Mouse (Mus musculus) cerebellum, adult 9-11 months (tissue): Measurements from ENCODE around the gene Igdcc3.

Source experiments
- DNase-seq: peaks from one replicate; pipeline ENCODE4 v3.0.0; 2022

The Igdcc3 gene

DNA sequence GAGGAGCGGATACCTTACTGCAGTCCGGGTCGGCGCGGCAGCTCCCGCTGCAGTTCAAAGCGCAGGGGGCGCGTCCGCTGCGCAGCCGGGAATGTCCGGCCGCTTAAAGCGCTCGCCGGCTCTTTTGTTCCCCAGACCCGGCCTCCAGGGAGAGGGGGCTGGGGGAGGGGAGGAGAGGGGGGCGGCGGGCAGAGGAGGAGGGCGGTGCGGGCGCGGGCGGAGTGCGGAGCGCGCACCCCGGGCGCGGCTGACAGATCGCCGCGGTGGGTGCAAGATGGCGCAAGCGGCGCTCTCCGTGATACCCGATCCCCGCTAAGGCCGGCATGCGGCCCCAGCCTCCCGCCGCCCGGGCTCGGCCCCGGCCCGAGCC is at the start of gene Igdcc3:
Igdcc3 (plus strand) TSS at position 254 of the 370 bp plus-strand sequence.
- no peak for DNase-seq

DNA sequence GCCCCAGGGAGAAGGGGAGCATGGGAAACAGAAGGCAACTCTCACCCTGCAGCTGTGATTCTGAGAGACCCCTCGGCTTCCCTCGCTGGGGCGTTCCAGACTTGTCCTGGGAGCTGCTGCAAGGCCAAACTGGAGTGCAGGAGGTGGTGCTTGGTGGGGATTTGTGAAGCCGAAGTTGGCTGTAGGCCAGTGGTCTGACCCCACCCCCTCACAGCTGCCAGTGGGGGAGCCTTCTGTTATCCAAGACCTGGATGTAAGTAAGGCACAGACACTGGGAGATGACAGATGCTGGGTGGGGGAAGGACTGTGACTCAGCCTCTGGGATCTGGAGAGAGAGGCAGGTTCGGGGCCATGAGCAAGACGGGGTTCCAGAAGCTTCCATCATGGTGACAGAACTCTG is 46.8 kb upstream of the Igdcc3 start:
- DNase-seq = no peak

DNA sequence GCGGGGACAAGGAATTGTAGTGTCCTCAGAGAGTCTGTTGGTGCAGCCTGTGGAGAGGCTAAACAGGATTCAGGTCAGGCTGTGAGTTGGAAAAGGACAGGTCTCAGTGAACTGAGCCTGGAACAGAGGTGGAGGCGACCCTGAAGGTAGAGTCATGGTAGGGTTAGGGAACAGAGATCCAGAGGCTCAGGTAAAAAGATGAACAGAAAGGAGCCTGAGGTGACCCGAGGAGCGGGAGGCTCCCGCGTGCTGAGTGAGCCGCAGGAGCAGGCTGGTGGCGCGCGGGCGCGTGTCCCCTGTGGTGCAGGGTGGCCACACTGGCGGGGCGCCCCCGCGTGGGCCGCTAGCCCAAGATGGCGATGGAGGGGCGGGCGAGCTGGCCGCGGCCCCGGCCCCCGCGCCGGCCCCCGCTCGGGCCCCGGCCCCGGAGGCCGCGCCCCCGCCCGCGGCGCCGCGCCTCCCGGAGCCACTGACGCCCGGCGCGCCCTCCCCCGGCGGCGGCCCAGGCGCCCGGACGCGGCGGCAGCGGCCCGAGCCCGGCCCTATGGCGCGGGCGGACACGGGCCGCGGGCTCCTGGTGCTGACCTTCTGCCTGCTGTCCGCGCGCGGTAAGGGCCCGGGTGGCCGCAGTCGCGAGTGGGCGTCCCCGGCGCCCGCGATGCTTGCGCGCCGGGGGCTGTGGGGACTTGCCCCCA is 39.9 kb upstream of the Igdcc3 start, which contains the start of gene Igdcc4:
Igdcc4 (plus strand) TSS at position 496 of the 695 bp plus-strand sequence.
- peak; percentile 27 for DNase-seq

DNA sequence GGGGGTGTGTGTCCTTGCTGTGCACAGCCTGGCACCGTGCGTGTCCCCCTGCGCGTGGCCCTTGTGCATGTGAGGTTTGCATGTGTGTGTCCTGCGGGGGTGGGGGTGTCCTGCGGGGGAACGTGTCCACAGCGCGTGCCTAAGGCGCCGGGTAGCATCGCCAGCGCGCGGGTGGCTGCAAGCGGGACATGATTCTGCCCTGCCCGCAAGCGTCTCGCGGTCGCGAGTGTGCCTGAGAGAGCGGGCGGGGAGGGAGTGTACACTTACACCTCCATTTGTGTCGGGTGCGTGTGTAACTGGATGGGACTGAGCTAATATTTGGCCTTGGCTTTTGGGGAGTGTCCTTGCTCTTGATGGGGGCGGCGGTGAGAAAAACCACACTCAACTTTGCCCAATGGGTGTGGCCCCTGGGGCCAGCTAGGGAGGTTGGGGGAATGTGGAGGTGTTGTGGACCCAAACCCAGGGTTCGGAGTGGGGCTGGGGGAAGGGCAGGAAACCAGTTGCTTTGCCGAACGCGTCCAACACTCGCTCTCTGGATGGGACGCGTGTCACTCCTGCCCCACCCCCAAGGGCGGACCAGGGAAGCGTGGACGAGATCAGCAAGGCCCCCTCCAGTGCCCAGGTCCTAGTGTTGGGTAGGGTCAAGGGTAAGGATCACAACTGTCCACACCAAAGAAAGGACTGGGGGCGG is 39.2 kb upstream of the Igdcc3 start:
- DNase-seq = peak; percentile 50

DNA sequence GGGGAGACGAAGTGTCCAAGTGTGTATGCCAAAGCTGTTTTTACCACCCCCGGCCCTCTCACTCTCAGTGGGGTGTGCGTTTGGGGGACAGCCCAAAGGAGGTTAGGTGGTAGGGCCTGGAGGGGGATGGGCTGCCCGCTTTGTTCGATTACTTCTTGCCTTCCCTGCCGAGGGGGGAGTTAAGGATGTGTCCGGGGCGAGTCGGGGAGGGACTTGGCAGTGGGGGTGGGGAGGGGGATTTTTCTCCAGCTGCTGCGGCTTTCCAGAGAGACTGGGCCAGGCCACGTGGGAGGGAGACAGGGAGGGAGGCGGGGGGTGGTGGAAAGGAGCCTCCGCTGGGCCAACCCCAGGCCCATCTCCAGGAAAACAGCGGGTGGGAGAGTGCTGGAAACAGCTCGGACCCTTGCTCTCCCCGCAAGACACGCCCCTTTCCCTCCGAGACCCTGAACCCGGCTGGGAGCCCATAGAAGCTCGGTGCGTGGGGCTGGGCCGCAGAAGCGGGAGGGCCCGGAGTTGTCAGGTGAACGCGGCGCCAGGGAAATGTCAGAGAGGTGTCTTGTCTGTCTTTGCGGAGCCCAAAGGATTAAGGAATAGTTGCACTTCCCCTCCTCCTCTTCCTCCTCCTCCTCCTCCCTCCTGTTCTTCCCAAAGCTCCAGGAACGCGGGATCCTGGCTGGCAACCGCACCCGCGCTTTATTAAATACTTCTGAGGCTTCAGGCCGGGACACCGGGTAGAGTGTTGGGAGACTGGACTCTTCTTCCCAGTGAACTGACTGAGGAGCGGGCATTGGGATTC is 38.4 kb upstream of the Igdcc3 start:
- DNase-seq = peak; percentile 49

DNA sequence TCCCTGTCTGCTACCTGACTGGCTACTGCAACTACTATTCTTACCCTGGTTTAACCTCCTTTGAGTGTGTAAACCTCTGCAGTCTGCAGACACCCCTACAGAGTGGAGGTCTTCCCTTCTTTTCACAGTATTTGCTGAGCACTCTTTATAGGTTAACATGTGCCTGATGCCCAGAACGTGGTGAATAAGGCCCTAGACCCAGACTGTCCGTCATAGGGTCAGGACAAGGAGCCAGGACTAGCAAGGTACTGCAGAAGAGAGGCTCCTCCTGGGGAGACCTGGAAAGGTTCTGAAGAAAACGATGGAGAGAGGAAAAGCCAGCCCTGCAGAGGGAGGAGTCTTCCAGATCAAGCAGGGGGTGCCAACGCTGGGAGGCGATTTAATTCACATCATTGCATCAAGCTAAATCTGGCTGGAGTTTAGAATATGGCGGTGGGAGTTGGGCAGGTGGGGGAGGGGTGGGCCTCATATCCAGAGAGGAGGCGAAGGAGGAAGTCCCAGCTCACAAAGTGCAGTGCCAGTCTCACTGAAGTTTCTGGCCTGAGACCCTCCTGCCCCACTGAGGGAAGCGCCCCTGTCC is 37.7 kb upstream of the Igdcc3 start:
- DNase-seq = no peak

DNA sequence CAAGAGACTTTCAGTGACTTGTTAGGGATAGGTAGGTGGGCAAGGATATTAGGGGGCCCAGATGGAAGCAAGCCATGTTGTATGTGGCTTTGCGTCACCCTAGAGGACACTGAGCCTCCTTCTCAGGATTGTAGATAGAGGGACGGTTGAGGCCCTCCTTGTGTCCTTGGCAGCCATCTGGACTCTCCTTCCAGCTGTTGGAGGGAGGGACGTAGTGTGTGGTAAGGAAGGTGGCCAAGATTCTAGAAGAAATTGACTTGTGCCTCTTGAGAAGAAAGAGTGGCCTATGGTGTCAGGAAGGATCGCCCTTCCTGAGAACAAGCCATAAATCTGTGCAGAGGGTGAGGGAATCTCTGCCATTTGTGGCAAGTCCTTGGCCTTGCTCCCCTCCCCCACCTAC is 34.2 kb upstream of the Igdcc3 start:
- DNase-seq = no peak

DNA sequence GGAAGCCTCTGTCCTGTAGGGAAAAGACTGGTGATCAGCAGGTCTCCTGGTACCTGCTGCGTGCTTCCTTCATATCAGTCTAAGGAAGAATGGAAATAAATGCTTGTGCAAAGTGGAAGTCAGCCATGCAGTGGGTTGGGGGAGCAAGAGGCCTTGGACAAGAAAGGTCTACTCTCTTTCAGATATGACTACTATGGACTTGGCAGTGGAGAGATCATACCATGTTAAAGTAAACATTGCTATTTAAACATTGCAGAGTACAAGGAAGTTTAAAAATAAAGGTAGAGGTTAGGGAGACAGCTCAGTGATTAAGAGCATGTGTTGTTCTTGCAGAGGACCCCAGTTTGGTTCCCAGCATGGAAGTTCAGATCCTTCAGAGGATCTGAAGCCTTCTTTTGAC is 33.1 kb upstream of the Igdcc3 start:
- no peak for DNase-seq

DNA sequence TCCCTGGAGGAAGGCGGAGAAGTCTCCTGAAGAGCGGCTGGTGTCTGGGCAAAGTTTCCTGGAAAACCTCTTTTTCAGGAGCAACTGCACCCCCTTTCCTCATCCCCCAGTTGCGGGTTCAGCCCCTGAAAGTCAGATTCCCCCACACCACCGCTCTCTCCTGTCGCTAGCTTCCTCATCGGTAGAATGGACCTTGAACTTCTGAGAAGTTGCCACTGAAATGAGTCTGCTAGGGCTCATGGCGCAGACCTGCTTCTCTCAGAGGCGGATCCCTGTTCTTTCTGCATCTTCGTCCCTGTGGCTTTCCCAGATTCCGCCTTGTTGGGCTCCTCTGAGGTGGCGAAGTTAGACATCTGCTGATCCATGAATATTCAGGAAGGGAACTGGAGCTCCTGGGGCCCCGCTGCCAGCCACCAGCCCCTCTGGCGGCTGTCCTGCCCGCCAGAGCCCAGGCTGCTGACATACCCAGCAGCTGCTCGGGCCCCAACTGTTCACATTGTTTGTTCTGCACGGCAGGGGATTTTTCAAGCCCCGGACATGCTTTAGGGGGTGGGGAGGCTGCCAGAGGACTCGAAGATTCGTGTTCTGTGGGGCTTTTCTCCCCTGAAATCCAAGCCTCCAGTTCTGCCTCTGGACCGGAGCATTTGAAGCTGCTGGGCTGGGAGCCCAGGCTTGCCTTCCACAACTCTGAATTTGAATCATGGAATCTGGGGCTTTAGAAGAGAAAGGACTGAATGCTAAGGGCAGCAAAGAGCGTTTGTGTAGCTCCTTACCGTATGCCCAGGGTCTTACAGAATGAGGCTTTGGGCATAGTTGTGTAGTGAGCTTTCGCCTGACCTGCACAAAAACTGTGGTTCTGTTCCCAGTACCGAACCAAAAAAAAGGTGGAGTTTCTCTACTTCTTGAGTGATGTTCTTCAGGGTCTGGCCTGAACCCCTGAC is 31.6 kb upstream of the Igdcc3 start:
- DNase-seq = peak; percentile 50

DNA sequence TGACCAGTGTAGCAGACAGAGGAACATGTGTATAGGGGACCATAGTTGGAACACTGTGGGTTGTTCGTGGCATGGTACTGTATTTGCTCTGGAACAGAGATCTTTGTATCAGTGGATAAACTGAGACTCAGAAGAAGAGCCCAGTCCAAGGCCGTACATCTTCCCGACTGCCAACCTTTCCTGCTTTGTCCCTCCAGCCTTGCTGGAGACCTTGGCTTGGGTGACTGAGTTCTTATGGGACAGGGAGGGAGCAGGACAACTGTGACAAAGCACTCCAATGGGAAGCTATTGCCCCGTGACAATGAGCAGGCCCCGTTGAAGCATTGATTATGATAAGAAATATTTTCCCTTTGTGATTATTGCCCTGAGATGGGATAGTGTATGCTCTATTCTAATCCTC is 29.3 kb upstream of the Igdcc3 start:
- no peak for DNase-seq

DNA sequence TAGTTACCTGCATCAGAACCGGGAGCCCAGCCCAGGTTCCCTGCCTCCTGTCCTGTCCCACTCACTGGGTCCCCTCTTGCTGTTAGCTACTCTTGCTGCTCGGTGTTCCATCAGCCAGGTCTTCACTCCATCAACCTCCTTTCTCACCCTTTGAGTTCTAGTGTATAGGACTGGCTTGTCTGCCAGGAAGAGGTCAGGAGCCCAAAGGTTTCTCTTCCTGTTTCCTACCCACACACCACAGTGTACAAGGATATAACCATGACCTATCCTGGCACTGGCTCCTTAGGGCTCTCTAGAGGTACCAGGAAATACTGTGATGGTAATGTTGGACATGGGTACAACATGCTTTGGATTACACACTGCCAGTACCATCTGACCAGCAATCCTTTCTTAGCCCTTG is 27.3 kb upstream of the Igdcc3 start:
- no peak for DNase-seq

DNA sequence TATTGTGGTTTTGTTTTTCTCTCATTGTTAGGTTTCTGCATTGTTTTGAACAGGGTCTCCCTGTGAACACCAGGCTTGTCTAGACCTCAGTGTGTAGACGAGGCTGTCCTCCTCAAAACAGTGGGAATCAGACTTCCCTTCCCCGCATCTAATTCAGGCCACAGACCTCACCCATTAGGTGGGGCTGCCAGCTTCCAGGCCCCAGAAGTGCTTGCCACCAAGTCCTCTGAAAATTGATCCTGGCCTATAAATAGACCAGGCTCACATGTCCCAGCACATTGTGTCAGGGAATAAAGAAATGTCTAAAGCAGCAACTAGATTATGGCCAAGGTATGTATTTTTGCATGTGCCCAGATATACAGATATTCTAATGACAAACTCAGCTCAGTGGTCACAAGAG is 25.1 kb upstream of the Igdcc3 start:
- no peak for DNase-seq

DNA sequence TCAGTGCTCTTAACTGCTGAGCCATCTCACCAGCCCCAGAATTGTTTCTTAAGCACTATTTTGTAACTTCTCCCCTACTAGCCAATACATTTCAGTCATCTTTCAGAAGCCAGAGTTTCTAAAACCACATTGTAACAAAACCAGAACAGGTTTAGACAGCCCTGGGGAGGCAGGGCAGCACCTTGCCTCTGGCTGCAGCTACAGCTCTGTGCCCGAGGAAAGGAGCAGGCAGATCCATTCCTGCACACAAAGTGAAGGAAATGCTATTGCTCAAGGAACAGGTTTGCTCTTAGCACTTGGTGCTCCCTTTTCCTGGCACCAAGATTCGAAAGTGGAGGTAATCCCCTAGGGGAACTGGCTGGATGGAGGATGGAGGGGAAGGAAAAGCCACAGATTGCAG is 23.5 kb upstream of the Igdcc3 start:
- DNase-seq = no peak

DNA sequence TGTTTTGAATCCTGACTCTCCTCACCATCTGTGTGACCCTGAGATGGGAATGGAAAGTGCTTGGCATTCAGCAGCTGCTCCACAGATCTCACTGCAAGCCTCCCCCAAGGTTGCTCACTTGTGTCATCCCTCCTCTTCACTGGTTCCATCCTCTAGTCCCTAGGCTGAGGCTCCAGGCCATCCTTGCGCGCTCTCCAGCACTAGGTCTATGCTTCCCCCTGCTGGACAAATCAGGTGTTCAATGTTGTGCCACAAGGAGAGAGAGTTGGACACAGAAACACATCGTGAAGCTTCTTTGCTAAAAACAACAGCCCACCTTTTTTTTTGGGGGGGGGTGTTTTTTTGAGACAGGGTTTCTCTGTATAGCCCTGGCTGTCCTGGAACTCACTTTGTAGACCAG is 20.1 kb upstream of the Igdcc3 start:
- DNase-seq = peak; percentile 57

DNA sequence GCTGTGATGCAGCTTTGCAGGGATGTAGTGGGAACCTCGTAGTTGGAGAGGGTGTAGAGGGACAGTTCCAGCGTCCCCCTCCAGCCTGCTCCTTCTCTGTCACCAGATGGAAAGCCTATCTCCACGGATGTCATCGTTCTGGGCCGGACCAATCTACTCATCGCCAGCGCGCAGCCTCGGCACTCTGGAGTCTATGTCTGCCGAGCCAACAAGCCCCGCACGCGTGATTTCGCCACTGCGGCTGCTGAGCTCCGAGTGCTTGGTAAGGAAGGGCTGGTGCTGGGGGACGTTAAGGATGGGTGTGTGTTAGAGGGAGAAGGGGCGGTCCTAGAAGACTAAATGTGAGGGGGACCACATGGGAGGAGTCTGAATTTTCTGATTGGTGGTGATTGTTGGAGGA is 18.4 kb upstream of the Igdcc3 start:
- no peak for DNase-seq

DNA sequence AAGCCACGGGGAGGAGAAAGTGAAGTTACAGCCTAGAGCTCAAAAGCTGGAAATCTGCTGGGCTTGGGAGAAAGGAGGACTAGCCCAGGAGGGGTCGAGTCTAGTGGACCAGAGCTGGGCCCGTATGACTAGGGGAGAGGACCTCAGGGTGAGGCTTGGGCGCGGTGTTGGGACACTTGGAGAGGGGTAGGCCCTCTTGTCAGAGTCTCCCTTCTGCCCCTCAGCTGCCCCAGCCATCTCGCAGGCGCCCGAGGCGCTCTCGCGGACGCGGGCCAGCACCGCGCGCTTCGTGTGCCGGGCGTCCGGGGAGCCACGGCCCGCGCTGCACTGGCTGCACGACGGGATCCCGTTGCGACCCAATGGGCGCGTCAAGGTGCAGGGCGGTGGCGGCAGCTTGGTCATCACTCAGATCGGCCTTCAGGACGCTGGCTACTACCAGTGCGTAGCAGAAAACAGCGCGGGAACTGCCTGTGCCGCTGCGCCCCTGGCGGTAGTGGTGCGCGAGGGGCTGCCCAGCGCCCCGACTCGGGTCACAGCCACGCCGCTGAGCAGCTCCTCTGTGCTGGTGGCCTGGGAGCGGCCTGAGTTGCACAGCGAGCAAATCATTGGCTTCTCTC is 17.3 kb upstream of the Igdcc3 start:
- peak; percentile 37 for DNase-seq

DNA sequence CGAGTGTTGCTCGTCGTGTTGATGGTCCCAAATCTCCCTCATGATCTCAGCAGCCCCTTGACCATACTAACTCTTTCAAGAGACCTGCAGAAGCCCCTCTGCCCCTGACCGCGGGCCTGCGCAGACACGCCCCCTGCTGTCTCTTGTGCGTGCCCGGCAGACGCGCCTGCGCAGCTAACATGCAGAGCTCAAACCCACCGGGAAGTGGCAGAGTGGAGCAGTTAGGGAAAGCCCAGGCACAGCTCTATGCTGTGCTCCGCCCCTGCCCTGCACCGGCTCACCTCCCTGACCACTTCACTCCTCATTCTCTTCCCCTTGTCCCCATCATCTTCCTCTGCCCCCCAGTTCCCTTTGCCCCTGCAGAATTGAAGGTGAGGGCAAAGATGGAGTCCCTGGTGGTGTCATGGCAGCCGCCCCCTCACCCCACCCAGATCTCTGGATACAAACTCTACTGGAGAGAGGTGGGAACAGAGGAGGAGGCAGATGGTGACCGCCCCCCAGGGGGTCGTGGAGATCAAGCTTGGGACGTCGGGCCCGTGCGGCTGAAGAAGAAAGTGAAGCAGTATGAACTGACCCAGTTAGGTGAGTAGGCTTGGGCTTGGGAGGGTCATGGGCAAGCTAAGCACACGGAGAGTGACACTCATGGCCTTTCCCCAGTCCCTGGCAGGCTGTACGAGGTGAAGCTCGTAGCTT is 12.7 kb upstream of the Igdcc3 start:
- no peak for DNase-seq

DNA sequence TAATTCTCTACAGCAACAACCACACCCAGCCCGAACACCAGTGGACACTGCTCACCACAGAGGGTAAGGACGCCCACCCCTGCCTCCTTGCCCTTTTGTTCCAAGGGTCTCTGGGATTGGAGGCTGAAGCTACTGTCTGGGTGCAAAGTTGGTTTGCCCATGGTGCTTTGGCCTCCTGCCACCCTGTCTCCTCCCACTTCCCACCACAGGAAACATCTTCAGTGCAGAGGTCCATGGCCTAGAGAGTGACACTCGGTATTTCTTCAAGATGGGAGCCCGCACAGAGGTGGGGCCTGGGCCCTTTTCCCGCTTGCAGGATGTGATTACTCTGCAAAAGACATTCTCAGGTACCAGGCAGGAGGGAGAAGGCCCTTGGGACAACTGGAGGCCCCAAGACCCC is 9.3 kb upstream of the Igdcc3 start:
- no peak for DNase-seq

DNA sequence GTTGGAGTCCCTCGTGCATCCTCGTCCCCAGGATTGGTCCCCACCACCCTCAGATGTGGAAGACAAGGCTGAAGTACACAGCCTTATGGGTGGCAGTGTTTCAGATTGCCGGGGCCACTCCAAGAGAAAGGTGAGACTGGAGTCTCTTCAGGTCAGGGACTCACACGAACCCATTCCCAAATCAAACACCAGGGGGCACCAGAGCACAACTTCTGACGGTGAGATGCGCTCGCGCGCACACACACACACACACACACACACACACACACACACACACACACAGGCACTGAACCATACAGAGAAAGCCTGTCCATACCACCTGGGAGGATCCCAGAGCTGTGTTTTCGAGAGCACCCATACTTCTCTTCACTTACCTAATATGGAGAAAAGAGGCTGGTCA is 7.2 kb upstream of the Igdcc3 start:
- DNase-seq = peak; percentile 57

DNA sequence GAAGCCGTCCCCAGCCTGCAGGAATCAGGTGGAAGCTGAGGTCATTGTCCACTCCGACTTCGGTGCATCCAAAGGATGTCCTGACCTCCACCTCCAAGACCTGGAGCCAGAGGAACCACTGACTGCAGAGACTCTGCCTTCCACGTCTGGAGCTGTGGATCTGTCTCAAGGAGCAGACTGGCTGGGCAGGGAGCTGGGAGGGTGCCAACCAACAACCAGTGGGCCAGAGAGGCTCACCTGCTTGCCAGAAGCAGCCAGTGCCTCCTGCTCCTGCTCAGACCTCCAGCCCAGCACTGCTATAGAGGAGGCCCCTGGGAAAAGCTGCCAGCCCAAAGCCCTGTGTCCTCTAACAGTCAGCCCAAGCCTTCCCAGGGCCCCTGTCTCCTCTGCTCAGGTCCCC is 5.9 kb upstream of the Igdcc3 start:
- no peak for DNase-seq

DNA sequence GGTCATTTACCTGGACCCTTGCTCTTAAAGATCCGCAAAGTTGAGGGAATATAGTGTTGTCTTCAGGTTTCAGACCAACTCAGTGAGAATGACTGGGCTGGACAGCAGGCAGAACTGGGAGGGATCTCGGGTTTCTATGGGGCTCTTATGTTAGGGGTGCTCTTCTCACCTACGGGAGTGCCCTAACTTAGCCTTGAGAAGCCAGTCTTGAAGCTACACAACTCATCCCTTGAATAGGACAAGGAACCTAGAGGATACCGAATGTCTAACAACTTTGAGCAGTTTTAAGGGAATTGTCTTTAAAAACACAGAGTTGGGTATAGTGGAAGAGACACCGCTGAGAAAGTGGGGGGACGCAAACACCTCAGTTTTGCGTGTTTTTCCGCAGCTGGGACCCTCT is 498 bp upstream of the Igdcc3 start:
- no peak for DNase-seq
